Mouse (Mus musculus) cerebellum, adult 2 months (tissue): ENCODE results near the gene Zfp764.
"Not testable (repeated sequence)": the region's sequence is repeated elsewhere in the genome, so short reads cannot be mapped to it uniquely, and the experiment has no call there.

Experiments used
- CTCF ChIP-seq: fragments of 200-500 bp; IDR thresholded peaks from 2 replicates; pipeline ENCODE4 v1.5.1; 2011; ENCODE audit warnings: low read depth, mild to moderate bottlenecking, control low read depth, low read length, moderate library complexity, borderline replicate concordance; ENCODE audit not compliant: insufficient read depth
- POLR2A ChIP-seq: fragments of 200-500 bp; IDR thresholded peaks from 2 replicates; pipeline ENCODE4 v1.6.1; 2011; ENCODE audit warnings: low read length, control low read depth, borderline replicate concordance; ENCODE audit not compliant: insufficient read depth

DNA sequence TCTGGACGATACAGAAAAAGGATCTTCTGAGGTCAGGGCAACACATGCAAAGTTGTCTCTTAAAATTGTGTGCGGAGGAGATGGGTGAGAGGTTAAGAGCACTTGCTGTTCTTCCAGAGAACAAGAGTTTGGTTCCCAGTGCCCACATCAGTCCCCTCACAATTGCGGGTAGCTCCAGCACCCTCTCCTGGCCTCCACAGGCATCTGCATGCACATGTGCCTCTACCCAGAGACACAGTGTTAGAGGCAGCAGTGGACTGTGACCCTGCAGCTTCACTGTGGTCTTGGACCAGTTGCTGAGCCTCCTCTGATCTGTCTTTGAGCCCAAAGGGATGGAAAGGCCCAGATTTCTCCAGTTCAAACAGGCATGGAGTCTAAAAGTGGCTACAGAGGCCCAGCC lies 34.8 kb downstream of the Zfp764 start:
- not testable (repeated sequence) for TF ChIP-seq POLR2A
- TF ChIP-seq CTCF: peak; percentile 17; the same call in 1 of the 2 replicates
